Mouse (Mus musculus) kidney, adult 2 months (tissue): Measurements from ENCODE around the gene Fbxo28.

ENCODE experiments used
- CTCF ChIP-seq: fragments of 200-500 bp; conservative IDR thresholded peaks from 2 replicates; pipeline ENCODE4 v1.5.1; 2011; ENCODE audit warnings: low read depth, mild to moderate bottlenecking, control low read depth, low read length, moderate library complexity, mixed read lengths; ENCODE audit not compliant: insufficient read depth, insufficient read length
- POLR2A ChIP-seq: fragments of 200-500 bp; IDR thresholded peaks from one replicate; pipeline ENCODE4 v1.6.1; 2011; ENCODE audit warnings: low read depth, low read length, control low read depth

DNA sequence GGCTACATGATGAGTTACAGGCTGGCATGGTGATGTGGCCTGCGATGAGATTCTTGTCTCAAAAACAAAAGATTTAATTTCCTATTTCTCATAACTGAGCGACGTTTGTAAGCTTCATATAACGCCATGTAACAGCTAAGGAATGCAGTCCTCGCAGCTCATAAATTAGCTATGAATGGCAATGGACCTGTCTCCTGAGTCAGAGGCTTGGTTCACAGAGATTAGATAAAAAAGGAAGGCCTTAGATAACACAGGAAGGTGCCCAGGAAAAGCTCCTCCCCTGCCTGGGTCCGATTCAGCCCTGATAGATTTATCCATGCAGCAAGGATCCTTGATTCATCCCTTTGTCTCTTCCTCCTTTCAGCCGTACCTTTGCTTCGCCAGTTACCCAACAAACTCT is 30.5 kb upstream of the Fbxo28 start:
- TF ChIP-seq POLR2A (no peak), CTCF (no peak)
